Mouse (Mus musculus): ENCODE measurements around the gene Haus7. TPM values are rescaled to one million over a fixed set of nuclear protein-coding genes. Genes with fewer than 3 reads are reported as not detected.

Gene Haus7
- polyA plus RNA-seq, 1 experiment: 42.6 TPM

- no peak for TF ChIP-seq MAX (IDR thresholded peaks at IDR 0.05)
- TF ChIP-seq MYOG (IDR thresholded peaks at IDR 0.05; ENCODE audit: control insufficient read depth, extremely low read depth, insufficient read length): no peak
- TF ChIP-seq USF1 (IDR thresholded peaks at IDR 0.05; ENCODE audit: low read depth): no peak
- no peak for TF ChIP-seq FOSL1 (IDR thresholded peaks at IDR 0.05; ENCODE audit: insufficient read depth, low read length, poor library complexity, severe bottlenecking)
- Histone ChIP-seq H3K27me3 (ENCODE audit: control insufficient read depth, insufficient read depth, insufficient read length) (peaks cover 25% of the 10 kb centered on the region), H3K79me2 (ENCODE audit: control insufficient read depth, insufficient read depth) (no peaks in the 10 kb centered on the region), H3K36me3 (ENCODE audit: control insufficient read depth, insufficient read depth) (no peaks in the 10 kb centered on the region), H3K4me3 (ENCODE audit: insufficient read depth, poor library complexity, severe bottlenecking) (no peak overlapping the region), H3K79me3 (ENCODE audit: low read depth) (no peaks in the 10 kb centered on the region), H3ac (ENCODE audit: control insufficient read depth, insufficient read length, low read depth) (no peak overlapping the region)
These were observed 62.4 kb downstream of the Haus7 start for GRCm38 (mm10) chrX:73396446-73396845.

GRCm38 (mm10) chrX:73391481-73391880 lies 67.4 kb downstream of the Haus7 start:
- H3K4me3 ChIP-seq (ENCODE audit: insufficient read depth, poor library complexity, severe bottlenecking): no peak overlapping the region
- TF ChIP-seq MYOD1 (IDR thresholded peaks at IDR 0.05; ENCODE audit: control insufficient read depth, insufficient read length, low read depth) (no peak), MAX (IDR thresholded peaks at IDR 0.05) (no peak), CEBPB (IDR thresholded peaks at IDR 0.05; ENCODE audit: low read depth) (no peak), USF1 (IDR thresholded peaks at IDR 0.05; ENCODE audit: low read depth) (no peak), FOSL1 (IDR thresholded peaks at IDR 0.05; ENCODE audit: insufficient read depth, low read length, poor library complexity, severe bottlenecking) (no peak), CTCF (IDR thresholded peaks at IDR 0.05; ENCODE audit: control insufficient read depth, insufficient read depth, insufficient read length) (no peak), MYOG (IDR thresholded peaks at IDR 0.05; ENCODE audit: control insufficient read depth, extremely low read depth, insufficient read length) (no peak)
- H3K79me2 ChIP-seq (ENCODE audit: control insufficient read depth, insufficient read depth): no peaks in the 10 kb centered on the region
- H3ac ChIP-seq (ENCODE audit: control insufficient read depth, insufficient read length, low read depth): no peak overlapping the region
- no peaks in the 10 kb centered on the region for H3K79me3 ChIP-seq (ENCODE audit: low read depth)
- H3K27me3 ChIP-seq (ENCODE audit: control insufficient read depth, insufficient read depth, insufficient read length): peaks cover 11% of the 10 kb centered on the region
- no peaks in the 10 kb centered on the region for H3K36me3 ChIP-seq (ENCODE audit: control insufficient read depth, insufficient read depth)

Other genes with a start within 250 kb of the Haus7 start
- 0.09 TPM for gene Xlr4b, start 244.7 kb downstream of the Haus7 start, polyA plus RNA-seq (2012; fragmentation: generic; extraction: Trizol)
- 3.3 TPM for gene F8a, start 230.8 kb downstream of the Haus7 start, polyA plus RNA-seq (2012; fragmentation: generic; extraction: Trizol)
- gene Xlr4c, start 215.9 kb downstream of the Haus7 start, polyA plus RNA-seq (2012; fragmentation: generic; extraction: Trizol): 0.06 TPM
- 1.4 TPM for gene Xlr3c, start 193.7 kb downstream of the Haus7 start, polyA plus RNA-seq (2012; fragmentation: generic; extraction: Trizol)
- not detected for gene Xlr5a, start 166.1 kb downstream of the Haus7 start, polyA plus RNA-seq (2012; fragmentation: generic; extraction: Trizol)
- gene Xlr5c, start 166.1 kb downstream of the Haus7 start, polyA plus RNA-seq (2012; fragmentation: generic; extraction: Trizol): not detected
- not detected for gene Gm45015, start 122.2 kb downstream of the Haus7 start, polyA plus RNA-seq (2012; fragmentation: generic; extraction: Trizol)
- 5.9 TPM for gene Zfp275, start 116.4 kb downstream of the Haus7 start, polyA plus RNA-seq (2012; fragmentation: generic; extraction: Trizol)
- not detected for gene Gm18336, start 60.3 kb downstream of the Haus7 start, polyA plus RNA-seq (2012; fragmentation: generic; extraction: Trizol)
- 0.02 TPM for gene Zfp92, start 47.9 kb downstream of the Haus7 start, polyA plus RNA-seq (2012; fragmentation: generic; extraction: Trizol)
- not detected for gene Trex2, start 23.7 kb downstream of the Haus7 start, polyA plus RNA-seq (2012; fragmentation: generic; extraction: Trizol)
- 731 TPM for gene Bgn, start 24.6 kb upstream of the Haus7 start, polyA plus RNA-seq (2012; fragmentation: generic; extraction: Trizol)
- gene Atp2b3, start 44.0 kb upstream of the Haus7 start, polyA plus RNA-seq (2012; fragmentation: generic; extraction: Trizol): not detected
- 22.3 TPM for gene Dusp9, start 180.4 kb upstream of the Haus7 start, polyA plus RNA-seq (2012; fragmentation: generic; extraction: Trizol)
- gene Pnck, start 201.1 kb upstream of the Haus7 start, polyA plus RNA-seq (2012; fragmentation: generic; extraction: Trizol): 0.06 TPM
- gene Slc6a8, start 214.1 kb upstream of the Haus7 start, polyA plus RNA-seq (2012; fragmentation: generic; extraction: Trizol): 62.8 TPM

Measured in C2C12 (cell line).